Mouse (Mus musculus): ENCODE results near the gene Nanos2. TPM values are rescaled to one million over a fixed set of nuclear protein-coding genes. Genes with fewer than 3 reads are reported as not detected.

Nanos2 gene
- total RNA-seq, 2 experiments from 2014 or later, result 0.71 to 0.95 TPM

DNA sequence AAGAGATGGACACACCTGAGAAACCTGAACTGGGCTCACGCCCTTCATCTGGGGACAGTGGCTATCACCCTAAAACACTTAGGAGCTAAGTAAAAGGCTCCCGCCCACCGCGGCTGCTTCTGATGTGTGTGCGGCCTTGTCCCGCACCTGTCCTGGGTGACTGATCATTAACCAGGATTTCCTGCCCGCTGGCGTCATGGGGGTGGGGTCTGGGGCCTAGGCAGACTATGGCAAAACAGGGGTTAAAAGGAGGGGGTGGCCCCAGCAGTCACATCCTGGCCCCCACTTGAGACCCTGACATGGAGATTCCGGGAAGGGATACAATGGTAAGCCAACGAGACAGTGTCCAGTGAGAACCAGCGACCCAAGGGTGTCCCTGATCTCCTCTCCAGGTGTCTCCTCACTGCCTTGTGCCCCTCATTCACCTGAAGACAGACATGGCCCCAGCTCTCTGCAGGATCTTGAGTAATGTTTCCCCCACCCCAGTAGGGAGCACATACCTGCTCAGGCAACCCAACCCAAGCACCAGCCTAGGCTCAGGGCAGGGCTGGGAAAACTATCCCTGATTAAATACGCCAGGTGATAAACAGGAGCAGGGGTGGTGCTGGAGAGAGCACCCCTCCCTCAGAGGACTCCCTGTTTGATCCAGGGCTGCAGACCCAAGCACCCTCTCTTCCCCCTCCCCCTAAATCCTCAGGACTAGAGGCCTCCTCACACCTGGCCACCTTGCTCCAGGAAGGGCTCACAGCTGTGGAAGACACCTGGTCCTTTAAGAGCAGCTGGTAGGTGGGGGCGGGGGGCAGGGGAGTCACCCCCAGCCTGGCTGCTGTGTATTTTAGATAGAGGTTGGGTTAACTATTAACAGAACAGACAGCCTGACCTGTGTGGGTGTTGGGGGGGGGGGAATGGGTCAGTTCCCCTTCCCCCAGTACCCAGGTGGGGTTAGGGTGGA lies 20.1 kb downstream of the Nanos2 start:
- DNase-seq (ENCODE audit: extremely low spot score in 1 of 2, low spot score in 2 of 2), result no peak
- intact Hi-C loops (cut with DNase I), result loop anchor here (5.0 kb wide), 1 partner anchor 110 kb away; no protein-coding TSS in a partner anchor

DNA sequence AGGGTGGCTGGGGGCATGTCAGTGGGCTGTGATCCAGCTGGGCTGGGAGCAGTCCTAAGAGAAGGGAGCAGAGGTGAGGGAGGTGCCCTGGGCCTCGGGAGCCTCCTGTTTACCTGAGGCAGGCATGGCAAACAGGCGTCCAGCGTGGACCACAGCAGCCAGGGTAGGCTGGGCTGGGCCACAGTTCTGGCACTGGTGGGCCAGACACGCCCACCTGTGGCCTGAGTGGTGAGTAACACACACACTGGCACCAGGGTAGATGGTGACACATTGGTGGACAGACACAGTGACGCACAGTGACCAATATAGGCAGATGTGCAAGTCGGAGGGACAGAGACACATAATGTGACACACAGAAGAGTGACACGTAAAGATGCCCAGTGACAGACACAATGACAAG lies 23.4 kb downstream of the Nanos2 start:
- intact Hi-C loops (cut with DNase I), result no loop called here
- peak in 1 of 2 experiments; percentile 35 for DNase-seq (ENCODE audit: extremely low spot score in 1 of 2, low spot score in 2 of 2)

GRCm38 (mm10) chr7:19012025-19012621 lies 24.9 kb downstream of the Nanos2 start:
- no peak for DNase-seq (ENCODE audit: extremely low spot score in 1 of 2, low spot score in 2 of 2)
- intact Hi-C loops (cut with DNase I), result no loop called here

GRCm38 (mm10) chr7:19012882-19013281 lies 25.7 kb downstream of the Nanos2 start:
- intact Hi-C loops (cut with DNase I), result no loop called here
- DNase-seq (ENCODE audit: extremely low spot score in 1 of 2, low spot score in 2 of 2), result no peak

DNA sequence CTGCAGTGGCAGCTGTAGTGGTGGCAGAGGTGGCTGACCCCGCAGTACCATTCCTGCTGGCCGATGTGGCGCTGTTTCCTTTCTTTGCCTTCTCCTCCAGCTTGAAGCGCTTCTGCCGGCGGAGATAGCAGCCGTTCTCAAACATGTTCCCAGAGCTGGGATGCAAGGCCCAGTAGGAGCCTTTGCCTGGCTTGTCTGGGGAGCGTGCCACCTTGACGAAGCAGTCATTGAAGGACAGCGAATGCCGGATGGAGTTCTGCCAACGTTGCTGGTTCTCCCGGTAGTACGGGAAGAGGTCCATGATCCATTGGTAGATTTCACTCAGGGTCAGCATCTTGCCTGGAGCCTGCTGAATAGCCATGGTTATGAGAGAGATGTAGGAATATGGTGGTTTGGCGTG lies 27.3 kb downstream of the Nanos2 start:
- intact Hi-C loops (cut with DNase I), result no loop called here
- no peak for DNase-seq (ENCODE audit: extremely low spot score in 1 of 2, low spot score in 2 of 2)

- intact Hi-C loops (cut with DNase I), result no loop called here
- no peak for DNase-seq (ENCODE audit: extremely low spot score in 1 of 2, low spot score in 2 of 2)
These were observed 28.8 kb downstream of the Nanos2 start for GRCm38 (mm10) chr7:19016042-19016441.

DNA sequence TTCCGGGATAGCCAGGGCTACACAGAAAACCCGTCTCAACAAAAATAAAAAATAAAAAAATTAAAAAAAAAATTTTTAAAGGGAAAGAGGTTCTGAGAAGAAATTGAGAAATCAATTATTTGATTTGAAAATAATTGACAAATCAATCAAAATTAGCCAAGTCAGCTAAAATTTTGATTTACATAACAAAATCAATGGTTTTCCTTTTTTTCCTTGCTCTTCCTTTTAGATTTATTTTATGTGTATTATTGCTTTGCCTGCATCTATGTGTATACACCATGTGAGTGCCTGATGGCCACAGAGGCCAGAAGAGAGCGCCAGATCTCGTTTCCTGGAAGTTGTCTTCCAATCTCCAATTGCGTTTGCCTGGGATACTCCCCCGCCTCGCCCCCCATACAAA lies 30.7 kb downstream of the Nanos2 start:
- DNase-seq (ENCODE audit: extremely low spot score in 1 of 2, low spot score in 2 of 2), result no peak

DNA sequence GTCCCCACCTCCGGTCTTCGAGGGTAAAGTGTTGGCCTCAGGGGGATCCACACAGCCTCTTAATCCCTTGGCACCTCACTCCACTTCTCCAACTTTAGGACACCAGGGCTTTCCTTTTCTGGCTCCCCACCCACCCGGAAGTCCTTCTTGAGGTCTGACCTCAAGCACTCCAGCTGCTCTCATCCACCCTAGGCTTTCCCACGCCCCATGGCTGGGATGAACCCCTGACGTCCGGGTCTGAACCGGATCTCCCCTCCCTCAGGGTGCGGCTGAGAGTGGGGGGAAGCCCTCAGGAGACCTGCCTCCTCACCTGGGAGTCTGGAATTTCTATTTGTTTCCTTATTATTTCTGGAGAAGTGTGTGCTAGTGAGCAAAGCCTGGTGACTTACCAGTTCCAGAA lies 33.8 kb downstream of the Nanos2 start:
- intact Hi-C loops (cut with DNase I), result no loop called here

More for the DNA sequence above, 30.7 kb downstream of the Nanos2 start:
- intact Hi-C loops (cut with DNase I), result no loop called here

DNA sequence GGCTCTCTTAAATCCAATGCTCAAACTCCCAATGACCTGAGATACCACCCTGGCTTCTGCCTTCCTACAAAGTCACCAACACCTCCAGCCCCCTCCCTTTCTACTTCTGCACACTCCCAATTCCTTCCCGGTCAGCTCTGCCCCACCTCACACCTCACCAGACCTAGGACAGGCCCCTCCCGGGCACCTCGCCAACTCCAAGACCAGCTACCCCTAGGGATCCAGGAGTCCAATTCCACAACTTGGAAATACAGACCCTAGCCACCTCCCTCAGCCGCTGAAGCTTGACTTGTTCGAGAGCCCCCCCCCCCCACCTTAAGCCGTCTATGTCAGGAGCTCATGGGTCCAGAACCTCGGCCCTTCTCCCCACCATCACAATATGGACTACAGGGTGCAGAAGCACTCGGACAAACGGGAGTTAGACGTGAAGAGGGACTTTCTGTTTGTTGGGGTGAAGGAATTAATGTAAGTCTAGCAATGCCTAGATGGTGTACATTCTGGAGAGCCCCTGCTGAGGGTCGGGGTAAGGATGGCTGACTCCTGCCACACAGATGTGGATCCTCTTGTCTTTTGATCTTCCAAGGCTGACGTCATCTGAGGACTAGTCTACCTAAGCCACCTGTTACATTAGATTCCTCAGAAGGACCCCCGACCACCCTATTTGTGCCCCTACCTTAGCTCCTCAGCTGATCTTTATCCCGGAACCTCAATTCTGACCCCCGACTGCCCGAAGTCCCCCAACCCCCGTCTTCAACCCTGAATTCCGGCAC lies 35.2 kb downstream of the Nanos2 start:
- no peak for DNase-seq (ENCODE audit: extremely low spot score in 1 of 2, low spot score in 2 of 2)
- intact Hi-C loops (cut with DNase I), result no loop called here

More for the DNA sequence above, 33.8 kb downstream of the Nanos2 start:
- no peak for DNase-seq (ENCODE audit: extremely low spot score in 1 of 2, low spot score in 2 of 2)

GRCm38 (mm10) chr7:19023357-19023814 lies 36.2 kb downstream of the Nanos2 start, which contains the start of gene Foxa3:
Gene Foxa3, minus strand, starts transcription at chr7:19023538.
- DNase-seq (ENCODE audit: extremely low spot score in 1 of 2, low spot score in 2 of 2), result peak in 1 of 2 experiments; percentile 66
- intact Hi-C loops (cut with DNase I), result no loop called here

GRCm38 (mm10) chr7:19024096-19024506 lies 36.9 kb downstream of the Nanos2 start, which contains the start of gene Sympk:
Gene Sympk, plus strand, starts transcription at chr7:19024377.
- intact Hi-C loops (cut with DNase I), result no loop called here
- peak; percentile 93 to 98 for DNase-seq (ENCODE audit: extremely low spot score in 1 of 2, low spot score in 2 of 2)

- intact Hi-C loops (cut with DNase I), result no loop called here
- DNase-seq (ENCODE audit: extremely low spot score in 1 of 2, low spot score in 2 of 2), result peak in 1 of 2 experiments; percentile 68
These were observed 37.5 kb downstream of the Nanos2 start for GRCm38 (mm10) chr7:19024581-19025255.

DNA sequence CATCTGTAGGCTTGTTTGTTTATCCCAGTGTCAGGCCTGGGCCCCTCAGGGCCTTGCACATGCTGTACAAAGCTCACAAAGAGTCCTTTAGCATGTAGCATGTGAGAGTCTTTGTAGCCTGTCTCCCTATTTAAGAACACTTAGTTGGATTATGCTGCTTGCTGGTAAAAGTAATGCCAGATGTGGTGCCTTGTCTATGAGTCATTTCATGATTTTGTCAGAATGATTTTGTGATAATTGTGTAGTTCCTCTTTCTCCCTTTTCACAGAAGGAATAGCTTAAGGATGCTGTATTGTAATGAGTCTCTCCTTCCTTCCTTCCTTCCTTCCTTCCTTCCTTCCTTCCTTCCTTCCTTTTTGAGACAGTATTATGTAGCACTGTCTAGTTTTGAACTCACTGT lies 40.9 kb downstream of the Nanos2 start:
- DNase-seq (ENCODE audit: extremely low spot score in 1 of 2, low spot score in 2 of 2), result no peak
- intact Hi-C loops (cut with DNase I), result no loop called here

- peak in 1 of 2 experiments; percentile 63 for DNase-seq (ENCODE audit: extremely low spot score in 1 of 2, low spot score in 2 of 2)
- intact Hi-C loops (cut with DNase I), result no loop called here
These were observed 42.0 kb downstream of the Nanos2 start for GRCm38 (mm10) chr7:19029084-19029653.

DNA sequence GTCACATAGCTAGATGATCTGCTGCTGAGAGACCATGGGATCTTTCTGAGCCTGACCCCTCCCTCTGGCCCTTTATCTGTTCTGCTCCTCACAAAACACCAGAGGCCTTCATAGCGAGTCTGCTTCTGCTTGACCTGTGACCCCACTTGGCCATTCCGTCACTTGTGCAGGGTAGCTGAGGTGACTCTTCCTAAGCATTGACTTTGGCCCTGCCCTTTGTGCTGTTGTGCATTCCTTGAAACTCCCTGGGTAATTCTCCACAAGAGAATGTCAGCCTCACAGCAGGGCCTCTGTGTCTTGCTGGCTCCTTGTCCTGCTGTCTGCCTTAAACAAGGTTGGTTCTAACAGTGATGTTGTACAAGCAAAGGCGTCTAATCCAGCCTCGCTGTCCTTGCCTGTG lies 44.4 kb downstream of the Nanos2 start:
- intact Hi-C loops (cut with DNase I), result loop anchor here (5.0 kb wide), 1 partner anchor 41 kb away; no protein-coding TSS in a partner anchor
- DNase-seq (ENCODE audit: extremely low spot score in 1 of 2, low spot score in 2 of 2), result no peak
